Mouse (Mus musculus): ENCODE results near the gene Pabpn1l. TPM values are rescaled to one million over a fixed set of nuclear protein-coding genes. Genes with fewer than 3 reads are reported as not detected.

Gene Pabpn1l
- polyA plus RNA-seq, 1 experiment from 2014 or later = not detected

- no peak overlapping the region for H3K9ac ChIP-seq (replicated peaks; ENCODE audit: low read length)
- H3K4me2 ChIP-seq (ENCODE audit: low read depth, low read length) = no peak overlapping the region
- H3K36me3 ChIP-seq (replicated peaks; ENCODE audit: control insufficient read depth, insufficient read depth, low read depth, low read length) = no peaks in the 10 kb centered on the region
- H3K4me3 ChIP-seq (ENCODE audit: low read depth, low read length) = no peak overlapping the region
- no peak overlapping the region for H3K27ac ChIP-seq (replicated peaks; ENCODE audit: low read depth, low read length)
- 90% methylated on average over 17 of the region's 17 CpGs for WGBS
- DNase-seq (ENCODE audit: low spot score) (no peak), ATAC-seq (replicated peaks; ENCODE audit: insufficient number of reproducible peaks, low FRiP score, low TSS enrichment, low read depth) (no peak)
- H3K9me3 ChIP-seq (replicated peaks; ENCODE audit: control insufficient read depth, low read length) = no peaks in the 10 kb centered on the region
- H3K4me1 ChIP-seq (ENCODE audit: control insufficient read depth, insufficient read depth, low read length) = peaks cover 3% of the 10 kb centered on the region; the same call in 1 of the 2 replicates
- no peaks in the 10 kb centered on the region for H3K27me3 ChIP-seq (ENCODE audit: control insufficient read depth, insufficient read depth, low read length)
Observed at GRCm38 (mm10) chr8:122623844-122624642, 1.5 kb upstream of the Pabpn1l start.

DNA sequence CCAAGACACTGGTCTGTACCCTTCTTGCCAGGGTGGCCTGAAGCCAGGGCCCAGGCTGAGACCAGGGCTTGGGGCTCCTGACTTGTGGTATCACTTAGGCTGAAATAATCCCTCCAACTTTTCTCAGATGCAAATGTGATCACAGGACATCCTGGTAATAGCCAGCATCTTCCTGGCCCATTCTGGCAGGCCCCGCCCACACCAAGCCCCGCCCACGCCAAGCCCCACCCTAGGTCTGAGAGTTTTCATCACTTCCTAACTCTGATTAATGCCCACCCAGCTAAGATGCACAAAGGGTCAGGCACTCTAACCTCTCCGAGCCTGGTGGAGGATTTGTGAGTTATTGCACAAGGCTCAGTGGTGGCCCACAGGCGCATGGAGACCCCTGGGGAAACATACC lies 2.1 kb downstream of the Pabpn1l start:
- Histone ChIP-seq H3K4me1 (ENCODE audit: control insufficient read depth, insufficient read depth, low read length) (peaks cover 3% of the 10 kb centered on the region; the same call in 1 of the 2 replicates), H3K36me3 (replicated peaks; ENCODE audit: control insufficient read depth, insufficient read depth, low read depth, low read length) (no peaks in the 10 kb centered on the region), H3K9ac (replicated peaks; ENCODE audit: low read length) (no peak overlapping the region), H3K9me3 (replicated peaks; ENCODE audit: control insufficient read depth, low read length) (no peaks in the 10 kb centered on the region), H3K4me2 (ENCODE audit: low read depth, low read length) (no peak overlapping the region), H3K27me3 (ENCODE audit: control insufficient read depth, insufficient read depth, low read length) (no peaks in the 10 kb centered on the region), H3K4me3 (ENCODE audit: low read depth, low read length) (no peak overlapping the region), H3K27ac (replicated peaks; ENCODE audit: low read depth, low read length) (no peak overlapping the region)
- DNase-seq (ENCODE audit: low spot score) (no peak), ATAC-seq (replicated peaks; ENCODE audit: insufficient number of reproducible peaks, low FRiP score, low TSS enrichment, low read depth) (no peak)
- 40% methylated on average over 5 of the region's 5 CpGs for WGBS

- Histone ChIP-seq H3K27ac (replicated peaks; ENCODE audit: low read depth, low read length) (no peak overlapping the region), H3K27me3 (ENCODE audit: control insufficient read depth, insufficient read depth, low read length) (no peaks in the 10 kb centered on the region), H3K4me2 (ENCODE audit: low read depth, low read length) (no peak overlapping the region), H3K4me1 (ENCODE audit: control insufficient read depth, insufficient read depth, low read length) (peaks cover 3% of the 10 kb centered on the region; the same call in 1 of the 2 replicates), H3K4me3 (ENCODE audit: low read depth, low read length) (no peak overlapping the region), H3K9me3 (replicated peaks; ENCODE audit: control insufficient read depth, low read length) (no peaks in the 10 kb centered on the region), H3K36me3 (replicated peaks; ENCODE audit: control insufficient read depth, insufficient read depth, low read depth, low read length) (no peaks in the 10 kb centered on the region), H3K9ac (replicated peaks; ENCODE audit: low read length) (no peak overlapping the region)
- no peak for ATAC-seq (replicated peaks; ENCODE audit: insufficient number of reproducible peaks, low FRiP score, low TSS enrichment, low read depth)
- DNase-seq (ENCODE audit: low spot score) = no peak
- WGBS = 63% methylated on average over 6 of the region's 6 CpGs
Observed at GRCm38 (mm10) chr8:122618660-122619378, 3.7 kb downstream of the Pabpn1l start.

- Histone ChIP-seq H3K4me2 (ENCODE audit: low read depth, low read length) (no peak overlapping the region), H3K4me3 (ENCODE audit: low read depth, low read length) (no peak overlapping the region), H3K9ac (replicated peaks; ENCODE audit: low read length) (no peak overlapping the region), H3K27me3 (ENCODE audit: control insufficient read depth, insufficient read depth, low read length) (no peaks in the 10 kb centered on the region), H3K27ac (replicated peaks; ENCODE audit: low read depth, low read length) (no peak overlapping the region), H3K9me3 (replicated peaks; ENCODE audit: control insufficient read depth, low read length) (no peaks in the 10 kb centered on the region), H3K36me3 (replicated peaks; ENCODE audit: control insufficient read depth, insufficient read depth, low read depth, low read length) (no peaks in the 10 kb centered on the region), H3K4me1 (ENCODE audit: control insufficient read depth, insufficient read depth, low read length) (peaks cover 3% of the 10 kb centered on the region; the same call in 1 of the 2 replicates)
- ATAC-seq (replicated peaks; ENCODE audit: insufficient number of reproducible peaks, low FRiP score, low TSS enrichment, low read depth) (no peak; the same call in 1 of the 2 replicates), DNase-seq (ENCODE audit: low spot score) (peak; percentile 88)
- 30% methylated on average over 5 of the region's 7 CpGs for WGBS
Observed at GRCm38 (mm10) chr8:122617947-122618546, 4.5 kb downstream of the Pabpn1l start.

GRCm38 (mm10) chr8:122616181-122616905 lies 6.2 kb downstream of the Pabpn1l start:
- no peaks in the 10 kb centered on the region for H3K36me3 ChIP-seq (replicated peaks; ENCODE audit: control insufficient read depth, insufficient read depth, low read depth, low read length)
- H3K27ac ChIP-seq (replicated peaks; ENCODE audit: low read depth, low read length) = 0 out of 2 replicates have a peak overlapping the region, but pooled peaks have one; percentile 35
- no peak overlapping the region for H3K9ac ChIP-seq (replicated peaks; ENCODE audit: low read length)
- peaks cover 3% of the 10 kb centered on the region; the same call in 1 of the 2 replicates for H3K4me1 ChIP-seq (ENCODE audit: control insufficient read depth, insufficient read depth, low read length)
- DNase-seq (ENCODE audit: low spot score) = no peak
- no peak overlapping the region for H3K4me2 ChIP-seq (ENCODE audit: low read depth, low read length)
- no peaks in the 10 kb centered on the region for H3K27me3 ChIP-seq (ENCODE audit: control insufficient read depth, insufficient read depth, low read length)
- WGBS = 68% methylated on average over 9 of the region's 9 CpGs
- H3K4me3 ChIP-seq (ENCODE audit: low read depth, low read length) = no peak overlapping the region
- no peak for ATAC-seq (replicated peaks; ENCODE audit: insufficient number of reproducible peaks, low FRiP score, low TSS enrichment, low read depth)
- H3K9me3 ChIP-seq (replicated peaks; ENCODE audit: control insufficient read depth, low read length) = no peaks in the 10 kb centered on the region

GRCm38 (mm10) chr8:122611295-122612133 lies 11.0 kb downstream of the Pabpn1l start, which contains the start of the genes Galns and Trappc2l:
TSS of gene Galns (minus strand) at chr8:122611463.
TSS of gene Trappc2l (plus strand) at chr8:122611640.
- H3K27ac ChIP-seq (replicated peaks; ENCODE audit: low read depth, low read length) = peak within 1 kb of the TSS; percentile 11; the same call in 1 of the 2 replicates
- ATAC-seq (replicated peaks; ENCODE audit: insufficient number of reproducible peaks, low FRiP score, low TSS enrichment, low read depth) (peak; percentile 88), DNase-seq (ENCODE audit: low spot score) (peak; percentile 99)
- no peaks in the 10 kb centered on the region for H3K9me3 ChIP-seq (replicated peaks; ENCODE audit: control insufficient read depth, low read length)
- 0 out of 2 replicates have a peak, but pooled peaks cover 2% of the 10 kb centered on the region for H3K4me1 ChIP-seq (ENCODE audit: control insufficient read depth, insufficient read depth, low read length)
- no peaks in the 10 kb centered on the region for H3K36me3 ChIP-seq (replicated peaks; ENCODE audit: control insufficient read depth, insufficient read depth, low read depth, low read length)
- under 1% methylated on average over 47 of the region's 57 CpGs for WGBS
- H3K9ac ChIP-seq (replicated peaks; ENCODE audit: low read length) = peak within 1 kb of the TSS; percentile 70
- H3K4me2 ChIP-seq (ENCODE audit: low read depth, low read length) = peak within 1 kb of the TSS; percentile 90
- no peaks in the 10 kb centered on the region for H3K27me3 ChIP-seq (ENCODE audit: control insufficient read depth, insufficient read depth, low read length)
- H3K4me3 ChIP-seq (ENCODE audit: low read depth, low read length) = peak within 1 kb of the TSS; percentile 63
